Mouse (Mus musculus): ENCODE measurements at regions not wholly inside any gene's neighbourhood (a gene's known extent, or its start where the extent isn't known, plus 50 kb on each side); places are given as distances from the start of the nearest gene placed in this dataset.

- Histone ChIP-seq H3K27ac (replicated peaks) (no peak overlapping the region), H3K27me3 (ENCODE audit: control insufficient read depth, insufficient read depth, low read length) (no peaks in the 10 kb centered on the region), H3K4me2 (replicated peaks; ENCODE audit: low read depth) (no peak overlapping the region), H3K4me1 (replicated peaks; ENCODE audit: control insufficient read depth, insufficient read depth) (no peaks in the 10 kb centered on the region), H3K9ac (ENCODE audit: low read length) (no peak overlapping the region), H3K4me3 (ENCODE audit: low read depth, low read length) (no peak overlapping the region), H3K36me3 (ENCODE audit: control insufficient read depth, insufficient read depth, low read length) (no peaks in the 10 kb centered on the region), H3K9me3 (ENCODE audit: control insufficient read depth, low read length) (no peaks in the 10 kb centered on the region)
- 67% methylated on average over 12 of the region's 12 CpGs for WGBS
- no peak for TF ChIP-seq CTCF (IDR thresholded peaks at IDR 0.05; ENCODE audit: low read depth)
- TF ChIP-seq EP300 (optimal IDR thresholded peaks at IDR 0.05): no peak
- DNase-seq (ENCODE audit: low spot score) (no peak), ATAC-seq (ENCODE audit: low FRiP score, low TSS enrichment) (no peak)
Measured at GRCm38 (mm10) chr5:97654414-97654813, 197.6 kb upstream of the Gk2 start.

- TF ChIP-seq CTCF (IDR thresholded peaks at IDR 0.05; ENCODE audit: low read depth) (no peak), EP300 (optimal IDR thresholded peaks at IDR 0.05) (no peak)
- H3K4me1 ChIP-seq (replicated peaks; ENCODE audit: control insufficient read depth, insufficient read depth): no peaks in the 10 kb centered on the region
- H3K4me3 ChIP-seq (ENCODE audit: low read depth, low read length): no peak overlapping the region
- WGBS: 75% methylated on average over 13 of the region's 13 CpGs
- no peaks in the 10 kb centered on the region for H3K9me3 ChIP-seq (ENCODE audit: control insufficient read depth, low read length)
- no peak for ATAC-seq (ENCODE audit: low FRiP score, low TSS enrichment)
- no peak overlapping the region for H3K9ac ChIP-seq (ENCODE audit: low read length)
- no peak overlapping the region for H3K4me2 ChIP-seq (replicated peaks; ENCODE audit: low read depth)
- no peak overlapping the region for H3K27ac ChIP-seq (replicated peaks)
- H3K27me3 ChIP-seq (ENCODE audit: control insufficient read depth, insufficient read depth, low read length): no peaks in the 10 kb centered on the region
- DNase-seq (ENCODE audit: low spot score): no peak
- H3K36me3 ChIP-seq (ENCODE audit: control insufficient read depth, insufficient read depth, low read length): no peaks in the 10 kb centered on the region
Measured at GRCm38 (mm10) chr5:97642251-97642650, 185.4 kb upstream of the Gk2 start.

- Histone ChIP-seq H3K4me3 (ENCODE audit: low read depth, low read length) (no peak overlapping the region), H3K4me1 (replicated peaks; ENCODE audit: control insufficient read depth, insufficient read depth) (no peaks in the 10 kb centered on the region), H3K9me3 (ENCODE audit: control insufficient read depth, low read length) (no peaks in the 10 kb centered on the region), H3K27me3 (ENCODE audit: control insufficient read depth, insufficient read depth, low read length) (no peaks in the 10 kb centered on the region), H3K36me3 (ENCODE audit: control insufficient read depth, insufficient read depth, low read length) (no peaks in the 10 kb centered on the region), H3K27ac (replicated peaks) (no peak overlapping the region), H3K9ac (ENCODE audit: low read length) (no peak overlapping the region), H3K4me2 (replicated peaks; ENCODE audit: low read depth) (no peak overlapping the region)
- ATAC-seq (ENCODE audit: low FRiP score, low TSS enrichment) (no peak), DNase-seq (ENCODE audit: low spot score) (no peak)
- WGBS: 91% methylated on average over 12 of the region's 12 CpGs
- TF ChIP-seq EP300 (optimal IDR thresholded peaks at IDR 0.05) (no peak), CTCF (IDR thresholded peaks at IDR 0.05; ENCODE audit: low read depth) (no peak)
Measured at GRCm38 (mm10) chr5:97641646-97642045, 184.8 kb upstream of the Gk2 start.

GRCm38 (mm10) chr5:97636357-97636756, 179.5 kb upstream of the Gk2 start:
- H3K27ac ChIP-seq (replicated peaks): no peak overlapping the region
- no peak overlapping the region for H3K4me2 ChIP-seq (replicated peaks; ENCODE audit: low read depth)
- WGBS: 63% methylated on average over 7 of the region's 7 CpGs
- no peaks in the 10 kb centered on the region for H3K4me1 ChIP-seq (replicated peaks; ENCODE audit: control insufficient read depth, insufficient read depth)
- TF ChIP-seq EP300 (optimal IDR thresholded peaks at IDR 0.05) (no peak), CTCF (IDR thresholded peaks at IDR 0.05; ENCODE audit: low read depth) (no peak)
- no peak for DNase-seq (ENCODE audit: low spot score)
- H3K9ac ChIP-seq (ENCODE audit: low read length): no peak overlapping the region
- no peak overlapping the region for H3K4me3 ChIP-seq (ENCODE audit: low read depth, low read length)
- H3K36me3 ChIP-seq (ENCODE audit: control insufficient read depth, insufficient read depth, low read length): no peaks in the 10 kb centered on the region
- ATAC-seq (ENCODE audit: low FRiP score, low TSS enrichment): no peak
- H3K27me3 ChIP-seq (ENCODE audit: control insufficient read depth, insufficient read depth, low read length): no peaks in the 10 kb centered on the region
- H3K9me3 ChIP-seq (ENCODE audit: control insufficient read depth, low read length): no peaks in the 10 kb centered on the region

- TF ChIP-seq EP300 (optimal IDR thresholded peaks at IDR 0.05) (no peak), CTCF (IDR thresholded peaks at IDR 0.05; ENCODE audit: low read depth) (no peak)
- 76% methylated on average over 6 of the region's 6 CpGs for WGBS
- ATAC-seq (ENCODE audit: low FRiP score, low TSS enrichment) (no peak), DNase-seq (ENCODE audit: low spot score) (no peak)
- Histone ChIP-seq H3K27me3 (ENCODE audit: control insufficient read depth, insufficient read depth, low read length) (no peaks in the 10 kb centered on the region), H3K4me3 (ENCODE audit: low read depth, low read length) (no peak overlapping the region), H3K9me3 (ENCODE audit: control insufficient read depth, low read length) (no peaks in the 10 kb centered on the region), H3K9ac (ENCODE audit: low read length) (no peak overlapping the region), H3K4me1 (replicated peaks; ENCODE audit: control insufficient read depth, insufficient read depth) (no peaks in the 10 kb centered on the region), H3K27ac (replicated peaks) (no peak overlapping the region), H3K4me2 (replicated peaks; ENCODE audit: low read depth) (no peak overlapping the region), H3K36me3 (ENCODE audit: control insufficient read depth, insufficient read depth, low read length) (no peaks in the 10 kb centered on the region)
Measured at GRCm38 (mm10) chr5:97633766-97634165, 176.9 kb upstream of the Gk2 start.

- DNase-seq (ENCODE audit: low spot score) (no peak), ATAC-seq (ENCODE audit: low FRiP score, low TSS enrichment) (no peak)
- TF ChIP-seq CTCF (IDR thresholded peaks at IDR 0.05; ENCODE audit: low read depth) (no peak), EP300 (optimal IDR thresholded peaks at IDR 0.05) (no peak)
- Histone ChIP-seq H3K27ac (replicated peaks) (no peak overlapping the region), H3K4me2 (replicated peaks; ENCODE audit: low read depth) (no peak overlapping the region), H3K4me3 (ENCODE audit: low read depth, low read length) (no peak overlapping the region), H3K9ac (ENCODE audit: low read length) (no peak overlapping the region), H3K27me3 (ENCODE audit: control insufficient read depth, insufficient read depth, low read length) (no peaks in the 10 kb centered on the region), H3K36me3 (ENCODE audit: control insufficient read depth, insufficient read depth, low read length) (no peaks in the 10 kb centered on the region), H3K9me3 (ENCODE audit: control insufficient read depth, low read length) (no peaks in the 10 kb centered on the region), H3K4me1 (replicated peaks; ENCODE audit: control insufficient read depth, insufficient read depth) (no peaks in the 10 kb centered on the region)
- 75% methylated on average over 7 of the region's 7 CpGs for WGBS
Measured at GRCm38 (mm10) chr5:97632791-97633190, 176.0 kb upstream of the Gk2 start.
